Mouse (Mus musculus): ENCODE results near the gene Gltp. TPM values are rescaled to one million over a fixed set of nuclear protein-coding genes. Genes with fewer than 3 reads are reported as not detected.

The Gltp gene
- polyA plus RNA-seq, 1 experiment from 2014 or later: 67.1 TPM

DNA sequence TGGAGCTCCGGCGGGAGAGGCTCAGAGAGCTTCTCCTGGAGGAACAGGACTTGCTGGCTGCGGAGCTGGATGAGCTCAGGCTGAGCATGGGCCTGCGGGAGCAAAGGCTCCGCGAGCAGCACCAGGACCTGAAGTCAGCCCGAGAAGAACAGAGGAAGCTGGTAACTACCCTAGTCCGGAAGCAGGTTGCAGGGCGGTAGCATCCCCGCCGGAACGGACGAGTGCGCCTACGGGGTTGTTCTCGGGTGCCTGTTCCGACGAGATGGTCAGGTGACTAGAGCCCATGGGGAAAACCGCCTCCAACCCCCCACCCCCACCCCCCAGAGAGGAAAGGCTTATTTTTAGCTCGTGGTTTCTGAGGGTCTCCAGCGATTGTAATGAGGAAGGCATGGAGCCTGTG lies 18.6 kb upstream of the Gltp start:
- peaks cover 5% of the 10 kb centered on the region for H3K4me1 ChIP-seq (ENCODE audit: control insufficient read depth, insufficient read depth, low read length)
- no peak overlapping the region for H3K4me2 ChIP-seq
- H3K9me3 ChIP-seq (ENCODE audit: control insufficient read depth, low read length): no peaks in the 10 kb centered on the region
- 95% methylated on average over 21 of the region's 21 CpGs for WGBS
- H3K36me3 ChIP-seq (ENCODE audit: control insufficient read depth, insufficient read depth, low read length): peaks cover 13% of the 10 kb centered on the region
- H3K9ac ChIP-seq (ENCODE audit: low read length): no peak overlapping the region
- H3K27me3 ChIP-seq (ENCODE audit: control insufficient read depth, insufficient read depth, low read length): no peaks in the 10 kb centered on the region
- no peak for DNase-seq (ENCODE audit: low spot score, missing footprints)
- H3K27ac ChIP-seq (ENCODE audit: low read depth, low read length): no peak overlapping the region
- H3K4me3 ChIP-seq (ENCODE audit: low read depth, low read length): no peak overlapping the region
- no peak for ATAC-seq (ENCODE audit: low FRiP score)

DNA sequence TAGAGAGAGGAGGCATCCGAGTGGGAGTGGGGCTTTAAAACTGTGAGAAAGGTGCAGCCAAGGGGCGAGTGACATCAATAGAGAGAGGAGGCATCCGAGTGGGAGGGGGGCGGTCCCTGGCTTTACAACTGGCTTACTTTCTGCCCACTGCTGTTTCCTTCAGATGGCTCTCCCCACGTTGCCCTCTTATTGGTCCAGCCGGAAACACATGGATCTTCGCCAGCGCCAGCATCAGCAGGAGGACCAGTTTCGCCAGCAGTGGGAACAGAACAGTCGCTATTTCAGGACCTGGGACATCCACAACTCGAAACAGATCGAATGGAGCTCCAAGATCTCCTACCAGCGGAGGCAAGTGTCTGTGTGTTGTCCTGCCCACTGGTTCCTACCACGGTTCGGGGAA lies 17.7 kb upstream of the Gltp start:
- WGBS: 66% methylated on average over 15 of the region's 15 CpGs
- no peaks in the 10 kb centered on the region for H3K27me3 ChIP-seq (ENCODE audit: control insufficient read depth, insufficient read depth, low read length)
- no peak for DNase-seq (ENCODE audit: low spot score, missing footprints)
- ATAC-seq (ENCODE audit: low FRiP score): no peak
- no peak overlapping the region for H3K27ac ChIP-seq (ENCODE audit: low read depth, low read length)
- H3K4me1 ChIP-seq (ENCODE audit: control insufficient read depth, insufficient read depth, low read length): peaks cover 5% of the 10 kb centered on the region
- peaks cover 10% of the 10 kb centered on the region for H3K36me3 ChIP-seq (ENCODE audit: control insufficient read depth, insufficient read depth, low read length)
- peak overlapping the region; percentile 68 for H3K4me3 ChIP-seq (ENCODE audit: low read depth, low read length)
- no peaks in the 10 kb centered on the region for H3K9me3 ChIP-seq (ENCODE audit: control insufficient read depth, low read length)
- peak overlapping the region; percentile 51 for H3K4me2 ChIP-seq
- H3K9ac ChIP-seq (ENCODE audit: low read length): peak overlapping the region; percentile 70

DNA sequence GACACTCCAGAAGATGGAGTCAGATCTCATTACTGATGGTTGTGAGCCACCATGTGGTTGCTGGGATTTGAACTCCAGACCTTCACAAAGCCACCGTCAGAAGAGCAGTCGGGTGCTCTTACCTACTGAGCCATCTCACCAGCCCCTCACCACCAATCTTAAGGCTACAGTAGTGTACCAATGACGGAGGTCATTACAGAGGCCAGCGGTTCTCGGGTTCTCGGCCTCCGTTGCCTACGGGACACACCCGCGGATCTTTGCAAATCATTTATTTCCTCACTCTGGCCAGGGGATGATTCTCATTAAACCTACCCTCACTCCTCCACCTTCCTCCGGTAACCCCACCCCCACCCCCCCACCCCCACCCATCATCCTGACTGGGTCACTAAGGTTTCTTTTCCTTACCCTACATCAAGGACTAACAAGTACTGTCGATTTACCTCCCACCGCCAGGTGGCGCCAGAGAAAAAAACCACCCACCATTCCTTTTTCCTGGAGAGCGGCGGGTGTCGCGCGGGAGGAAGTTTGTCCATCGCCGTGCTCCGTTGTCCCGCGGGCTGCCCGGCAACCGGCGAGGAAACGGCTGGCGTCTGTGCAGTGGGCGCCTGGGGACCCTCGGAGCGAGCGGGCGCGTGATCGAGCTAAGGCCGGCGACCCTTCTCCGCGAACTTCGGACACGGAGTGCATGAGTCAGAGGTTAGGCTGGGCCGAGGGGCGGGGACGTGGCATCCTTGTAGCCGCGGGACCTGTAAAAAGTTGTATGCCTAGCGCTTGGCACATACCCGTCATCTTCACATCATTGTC lies 16.7 kb upstream of the Gltp start, which contains the start of gene Tchp:
Tchp (plus strand) TSS at position 496 of the 804 bp plus-strand sequence.
- H3K9ac ChIP-seq (ENCODE audit: low read length): peak within 1 kb of the TSS; percentile 70
- WGBS: 4% methylated on average over 49 of the region's 49 CpGs
- no peaks in the 10 kb centered on the region for H3K9me3 ChIP-seq (ENCODE audit: control insufficient read depth, low read length)
- peaks cover 9% of the 10 kb centered on the region for H3K36me3 ChIP-seq (ENCODE audit: control insufficient read depth, insufficient read depth, low read length)
- peaks cover 5% of the 10 kb centered on the region for H3K4me1 ChIP-seq (ENCODE audit: control insufficient read depth, insufficient read depth, low read length)
- peak within 1 kb of the TSS; percentile 68 for H3K4me3 ChIP-seq (ENCODE audit: low read depth, low read length)
- ATAC-seq (ENCODE audit: low FRiP score) (peak; percentile 88), DNase-seq (ENCODE audit: low spot score, missing footprints) (peak; percentile 99)
- peak within 1 kb of the TSS; percentile 51 for H3K4me2 ChIP-seq
- no peaks in the 10 kb centered on the region for H3K27me3 ChIP-seq (ENCODE audit: control insufficient read depth, insufficient read depth, low read length)
- no peak within 1 kb of the TSS for H3K27ac ChIP-seq (ENCODE audit: low read depth, low read length)

DNA sequence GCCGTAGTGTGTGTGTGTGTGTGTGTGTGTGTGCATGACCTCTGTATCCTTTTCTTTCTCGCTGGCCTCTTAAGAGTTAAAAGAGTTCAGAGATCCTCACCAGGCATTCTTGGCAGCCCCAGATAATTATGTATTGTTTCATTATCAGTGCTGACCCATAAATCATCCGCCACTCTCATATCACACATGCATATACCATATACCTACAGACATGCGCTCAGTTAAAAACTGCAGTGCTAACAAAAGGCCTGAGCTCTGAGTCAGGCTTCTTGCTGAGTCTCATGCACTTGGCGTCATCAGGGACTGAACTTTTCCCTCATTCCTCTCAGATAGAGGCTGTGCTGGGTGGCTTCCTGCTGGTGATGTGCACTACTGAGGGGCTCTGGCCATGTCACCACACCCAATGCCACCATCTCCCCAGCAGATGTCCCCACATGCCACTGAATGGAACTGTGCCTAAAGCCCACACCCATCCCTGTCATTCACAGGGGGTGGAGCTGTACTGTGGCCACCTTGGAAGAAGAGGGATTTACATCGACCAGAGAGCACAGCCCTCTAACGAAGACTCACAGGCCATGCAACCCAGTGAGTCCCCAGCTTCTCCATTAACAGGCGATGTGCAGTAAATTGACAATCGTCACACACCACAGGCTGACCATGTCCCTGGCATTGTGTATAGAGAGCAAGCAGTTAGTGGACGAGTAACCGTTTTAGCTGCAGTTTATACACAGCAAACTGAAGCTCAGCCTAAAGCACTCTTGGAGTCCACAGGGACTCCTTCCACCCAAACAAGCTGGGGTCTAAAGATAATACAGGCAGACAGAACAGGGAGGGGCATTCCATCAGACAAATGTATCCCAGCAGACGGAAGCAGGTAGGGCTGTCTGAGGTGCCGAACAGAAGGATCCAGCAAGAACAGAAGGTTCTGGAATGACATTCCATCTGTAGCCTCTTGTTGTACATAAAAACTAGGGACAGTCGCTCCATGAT lies 11.9 kb upstream of the Gltp start:
- no peak overlapping the region for H3K9ac ChIP-seq (ENCODE audit: low read length)
- no peaks in the 10 kb centered on the region for H3K9me3 ChIP-seq (ENCODE audit: control insufficient read depth, low read length)
- H3K4me1 ChIP-seq (ENCODE audit: control insufficient read depth, insufficient read depth, low read length): no peaks in the 10 kb centered on the region
- H3K27me3 ChIP-seq (ENCODE audit: control insufficient read depth, insufficient read depth, low read length): no peaks in the 10 kb centered on the region
- H3K36me3 ChIP-seq (ENCODE audit: control insufficient read depth, insufficient read depth, low read length): no peaks in the 10 kb centered on the region
- H3K4me2 ChIP-seq: no peak overlapping the region
- H3K4me3 ChIP-seq (ENCODE audit: low read depth, low read length): no peak overlapping the region
- DNase-seq (ENCODE audit: low spot score, missing footprints): peak; percentile 86
- 67% methylated on average over 14 of the region's 14 CpGs for WGBS
- H3K27ac ChIP-seq (ENCODE audit: low read depth, low read length): no peak overlapping the region
- no peak for ATAC-seq (ENCODE audit: low FRiP score)

DNA sequence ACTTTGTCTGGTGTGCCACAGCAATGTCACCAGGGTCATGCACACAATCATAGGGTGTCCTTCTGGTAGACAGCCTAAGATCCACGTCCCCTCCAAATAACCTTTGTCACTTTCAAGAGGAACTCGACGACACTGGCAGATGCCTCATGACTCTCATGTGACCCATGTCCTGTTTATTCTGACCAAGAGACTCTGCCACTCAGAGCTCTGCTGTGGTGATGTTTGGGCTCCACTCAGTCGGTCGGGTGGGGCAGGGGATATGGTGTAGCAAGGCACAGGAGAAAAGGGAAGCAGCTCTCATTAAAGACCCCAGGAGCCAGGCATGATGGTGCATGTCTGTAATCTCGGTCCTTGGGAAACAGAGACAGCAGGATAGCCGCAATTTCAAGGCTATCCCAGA lies 8.2 kb upstream of the Gltp start:
- no peak overlapping the region for H3K27ac ChIP-seq (ENCODE audit: low read depth, low read length)
- H3K36me3 ChIP-seq (ENCODE audit: control insufficient read depth, insufficient read depth, low read length): no peaks in the 10 kb centered on the region
- 82% methylated on average over 7 of the region's 7 CpGs for WGBS
- H3K4me3 ChIP-seq (ENCODE audit: low read depth, low read length): no peak overlapping the region
- no peak for DNase-seq (ENCODE audit: low spot score, missing footprints)
- H3K4me2 ChIP-seq: no peak overlapping the region
- H3K27me3 ChIP-seq (ENCODE audit: control insufficient read depth, insufficient read depth, low read length): no peaks in the 10 kb centered on the region
- no peaks in the 10 kb centered on the region for H3K9me3 ChIP-seq (ENCODE audit: control insufficient read depth, low read length)
- ATAC-seq (ENCODE audit: low FRiP score): no peak
- H3K4me1 ChIP-seq (ENCODE audit: control insufficient read depth, insufficient read depth, low read length): no peaks in the 10 kb centered on the region
- H3K9ac ChIP-seq (ENCODE audit: low read length): no peak overlapping the region

DNA sequence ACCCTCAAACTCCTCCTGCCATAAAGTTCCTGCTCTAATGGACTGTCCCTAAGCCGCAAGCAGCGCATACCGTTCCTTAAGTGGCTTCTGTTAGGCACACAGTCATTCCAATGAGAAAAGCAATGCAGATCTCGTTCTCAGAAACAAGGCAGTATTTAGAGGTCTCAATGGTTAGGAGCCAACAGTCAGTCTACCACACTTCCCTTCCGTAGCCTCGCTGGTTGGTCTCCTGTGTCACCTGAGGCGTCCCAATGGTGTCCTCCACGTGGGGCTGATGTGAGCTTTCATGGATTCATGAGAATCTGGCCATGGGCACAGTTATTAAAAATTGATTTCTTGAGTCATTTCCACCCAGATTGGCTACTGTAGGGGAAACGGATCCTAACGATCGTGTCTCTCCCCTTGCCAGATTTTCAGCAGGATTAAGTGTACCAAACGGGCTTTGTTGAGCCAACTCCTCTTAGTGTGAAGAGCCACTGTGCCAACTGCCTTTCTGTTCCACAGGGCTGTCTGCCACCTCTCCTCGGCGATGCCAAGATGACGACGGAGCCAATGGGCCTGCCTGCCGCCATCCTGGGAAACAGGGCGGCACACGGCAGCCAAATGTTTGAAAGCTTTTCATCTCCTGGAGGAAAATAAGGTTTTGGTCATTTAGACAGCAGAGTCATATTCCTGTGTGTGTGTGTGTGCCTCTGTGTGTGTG lies 7.4 kb upstream of the Gltp start:
- Histone ChIP-seq H3K27me3 (ENCODE audit: control insufficient read depth, insufficient read depth, low read length) (no peaks in the 10 kb centered on the region), H3K9me3 (ENCODE audit: control insufficient read depth, low read length) (no peaks in the 10 kb centered on the region), H3K36me3 (ENCODE audit: control insufficient read depth, insufficient read depth, low read length) (no peaks in the 10 kb centered on the region), H3K4me2 (no peak overlapping the region), H3K4me3 (ENCODE audit: low read depth, low read length) (no peak overlapping the region), H3K9ac (ENCODE audit: low read length) (no peak overlapping the region), H3K4me1 (ENCODE audit: control insufficient read depth, insufficient read depth, low read length) (no peaks in the 10 kb centered on the region), H3K27ac (ENCODE audit: low read depth, low read length) (no peak overlapping the region)
- 89% methylated on average over 19 of the region's 19 CpGs for WGBS
- ATAC-seq (ENCODE audit: low FRiP score) (no peak), DNase-seq (ENCODE audit: low spot score, missing footprints) (no peak)

DNA sequence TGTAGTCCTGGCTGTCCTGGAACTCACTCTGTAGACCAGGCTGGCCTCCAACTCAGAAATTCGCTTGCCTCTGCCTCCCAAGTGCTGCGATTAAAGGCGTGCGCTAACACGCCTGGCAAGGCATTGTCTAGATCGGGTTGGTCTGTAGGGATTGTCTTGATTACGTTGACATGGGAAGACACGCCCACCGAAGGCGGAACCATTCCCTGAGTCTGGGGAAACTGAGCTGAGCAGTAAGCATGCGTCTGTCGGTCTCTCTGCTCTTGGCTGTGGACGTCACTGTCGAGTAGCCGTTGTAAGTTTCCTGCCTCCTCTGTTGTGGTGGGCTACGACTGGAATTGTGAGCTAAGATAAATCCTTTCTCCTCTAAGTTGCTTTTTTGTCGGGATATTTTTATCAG lies 6.2 kb upstream of the Gltp start:
- Histone ChIP-seq H3K9ac (ENCODE audit: low read length) (no peak overlapping the region), H3K4me3 (ENCODE audit: low read depth, low read length) (no peak overlapping the region), H3K36me3 (ENCODE audit: control insufficient read depth, insufficient read depth, low read length) (no peaks in the 10 kb centered on the region), H3K4me2 (no peak overlapping the region), H3K9me3 (ENCODE audit: control insufficient read depth, low read length) (no peaks in the 10 kb centered on the region), H3K27ac (ENCODE audit: low read depth, low read length) (no peak overlapping the region), H3K4me1 (ENCODE audit: control insufficient read depth, insufficient read depth, low read length) (no peaks in the 10 kb centered on the region), H3K27me3 (ENCODE audit: control insufficient read depth, insufficient read depth, low read length) (no peaks in the 10 kb centered on the region)
- ATAC-seq (ENCODE audit: low FRiP score) (no peak), DNase-seq (ENCODE audit: low spot score, missing footprints) (no peak)
- WGBS: 86% methylated on average over 17 of the region's 17 CpGs

DNA sequence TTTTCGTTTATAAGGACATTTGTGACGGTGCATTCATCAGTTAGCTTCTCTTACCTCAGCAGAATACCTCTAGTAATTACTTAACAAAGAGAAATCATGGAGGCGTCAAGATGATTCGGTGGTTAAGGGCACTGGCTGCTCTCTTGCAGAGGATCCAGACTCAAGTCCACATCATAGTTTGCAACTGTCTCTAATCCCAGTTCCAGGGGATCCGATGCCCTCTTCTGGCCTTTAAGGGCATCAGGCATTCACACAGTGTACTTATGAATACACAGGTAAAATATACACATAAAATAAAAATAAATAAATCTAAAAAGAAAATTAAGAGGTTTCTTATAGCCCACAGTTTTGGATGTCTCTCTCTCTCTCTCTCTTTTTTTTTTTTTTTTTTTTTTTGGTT lies 5.0 kb upstream of the Gltp start:
- 78% methylated on average over 5 of the region's 5 CpGs for WGBS
- Histone ChIP-seq H3K4me2 (no peak overlapping the region), H3K27me3 (ENCODE audit: control insufficient read depth, insufficient read depth, low read length) (no peaks in the 10 kb centered on the region), H3K9me3 (ENCODE audit: control insufficient read depth, low read length) (no peaks in the 10 kb centered on the region), H3K4me3 (ENCODE audit: low read depth, low read length) (no peak overlapping the region), H3K4me1 (ENCODE audit: control insufficient read depth, insufficient read depth, low read length) (peaks cover 4% of the 10 kb centered on the region; the same call in 1 of the 2 replicates), H3K9ac (ENCODE audit: low read length) (no peak overlapping the region), H3K27ac (ENCODE audit: low read depth, low read length) (no peak overlapping the region), H3K36me3 (ENCODE audit: control insufficient read depth, insufficient read depth, low read length) (no peaks in the 10 kb centered on the region)
- DNase-seq (ENCODE audit: low spot score, missing footprints): no peak
- no peak for ATAC-seq (ENCODE audit: low FRiP score)
